Mouse (Mus musculus) kidney, postnatal 10 days (tissue): ENCODE data around the gene Fam114a2.
"Not testable (repeated sequence)": the region's sequence is repeated elsewhere in the genome, so short reads cannot be mapped to it uniquely, and the experiment has no call there.

ENCODE experiments used
- DNase-seq: peaks from one replicate; pipeline ENCODE4 v3.0.0; 2021; ENCODE audit warnings: mixed read lengths

The Fam114a2 gene

DNA sequence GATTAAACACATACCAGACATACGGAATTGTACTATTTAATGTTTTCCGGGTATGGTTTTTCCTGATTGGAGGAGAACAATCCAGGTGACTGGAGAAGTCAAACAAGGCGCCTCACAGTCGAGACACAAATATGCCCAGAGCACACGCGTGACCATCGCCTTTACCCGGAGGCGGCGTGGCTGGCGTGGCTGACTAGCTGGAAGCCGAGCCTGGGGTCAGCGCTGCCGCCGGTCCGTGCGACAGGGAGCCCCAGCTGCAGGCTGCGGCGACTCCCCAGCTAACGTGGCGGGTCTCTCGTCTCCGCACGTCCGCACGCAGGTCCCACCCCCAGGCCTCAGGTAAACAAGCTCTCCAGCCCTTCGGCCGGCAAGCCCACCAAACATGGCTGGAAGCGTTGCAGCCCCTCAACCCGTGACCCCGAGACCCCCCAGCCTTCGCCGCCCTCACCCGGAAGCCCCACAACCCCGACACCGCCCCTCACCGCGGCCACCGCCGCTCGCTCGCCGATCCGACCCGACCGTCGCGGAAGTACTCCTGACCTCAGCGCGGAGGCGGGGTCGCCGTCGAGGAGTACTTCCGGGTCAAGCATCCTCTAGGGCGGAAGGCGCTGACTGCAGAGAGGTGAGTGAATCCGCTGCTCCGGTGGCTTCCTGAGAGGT lies at the start of gene Fam114a2, which contains the start of gene Mfap3:
Gene Fam114a2, minus strand, starts transcription at position 527 of the 660 bp plus-strand sequence.
Gene Mfap3, plus strand, starts transcription at position 574 of the 660 bp plus-strand sequence.
- peak; percentile 97 for DNase-seq

GRCm38 (mm10) chr11:57566091-57567035 lies 47.9 kb upstream of the Fam114a2 start:
- no peak for DNase-seq

DNA sequence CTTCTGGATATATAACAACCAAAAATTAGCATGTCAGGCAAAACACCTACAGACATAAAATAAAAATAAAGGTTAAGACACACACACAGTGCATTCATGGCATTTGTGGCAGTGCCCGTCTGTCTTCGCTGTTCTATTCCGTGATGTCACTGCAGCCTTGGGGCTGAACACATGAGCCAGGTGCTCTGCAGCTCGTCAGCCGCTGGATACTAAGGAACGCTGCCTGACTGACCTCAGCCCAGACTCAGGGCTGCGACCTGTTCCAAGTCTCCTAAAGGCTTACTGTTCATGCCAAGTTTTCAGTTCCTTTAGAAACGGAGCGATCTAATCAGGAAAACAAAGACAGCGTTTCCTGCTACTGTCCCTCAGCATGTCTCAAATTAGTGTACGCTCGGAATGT lies 46.1 kb upstream of the Fam114a2 start:
- no peak for DNase-seq

DNA sequence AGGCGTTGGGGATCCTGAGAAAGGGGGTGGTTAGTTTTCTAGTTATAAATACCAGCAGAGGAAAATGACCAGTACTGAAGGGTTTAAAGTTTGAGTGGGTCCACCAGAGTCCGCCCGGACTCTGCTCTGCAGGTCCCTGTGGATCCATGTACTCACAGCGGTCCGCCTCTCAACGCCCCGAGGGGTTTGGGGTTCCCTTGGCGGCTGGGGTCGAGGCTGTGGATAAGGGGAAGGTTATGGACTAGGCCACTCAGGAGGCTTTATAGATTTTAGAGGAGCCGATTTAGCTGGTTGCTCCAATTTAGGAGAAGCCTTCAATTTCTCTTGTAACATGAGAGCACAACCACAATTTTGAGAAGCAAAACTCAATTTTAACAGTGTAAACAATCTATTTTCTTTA lies 39.5 kb upstream of the Fam114a2 start:
- DNase-seq = not testable (repeated sequence)

GRCm38 (mm10) chr11:57553015-57553780 lies 34.8 kb upstream of the Fam114a2 start:
- DNase-seq = no peak

- no peak for DNase-seq
These were observed 32.6 kb upstream of the Fam114a2 start for GRCm38 (mm10) chr11:57551016-57551415.

GRCm38 (mm10) chr11:57550230-57550629 lies 31.8 kb upstream of the Fam114a2 start:
- DNase-seq = peak; percentile 14

DNA sequence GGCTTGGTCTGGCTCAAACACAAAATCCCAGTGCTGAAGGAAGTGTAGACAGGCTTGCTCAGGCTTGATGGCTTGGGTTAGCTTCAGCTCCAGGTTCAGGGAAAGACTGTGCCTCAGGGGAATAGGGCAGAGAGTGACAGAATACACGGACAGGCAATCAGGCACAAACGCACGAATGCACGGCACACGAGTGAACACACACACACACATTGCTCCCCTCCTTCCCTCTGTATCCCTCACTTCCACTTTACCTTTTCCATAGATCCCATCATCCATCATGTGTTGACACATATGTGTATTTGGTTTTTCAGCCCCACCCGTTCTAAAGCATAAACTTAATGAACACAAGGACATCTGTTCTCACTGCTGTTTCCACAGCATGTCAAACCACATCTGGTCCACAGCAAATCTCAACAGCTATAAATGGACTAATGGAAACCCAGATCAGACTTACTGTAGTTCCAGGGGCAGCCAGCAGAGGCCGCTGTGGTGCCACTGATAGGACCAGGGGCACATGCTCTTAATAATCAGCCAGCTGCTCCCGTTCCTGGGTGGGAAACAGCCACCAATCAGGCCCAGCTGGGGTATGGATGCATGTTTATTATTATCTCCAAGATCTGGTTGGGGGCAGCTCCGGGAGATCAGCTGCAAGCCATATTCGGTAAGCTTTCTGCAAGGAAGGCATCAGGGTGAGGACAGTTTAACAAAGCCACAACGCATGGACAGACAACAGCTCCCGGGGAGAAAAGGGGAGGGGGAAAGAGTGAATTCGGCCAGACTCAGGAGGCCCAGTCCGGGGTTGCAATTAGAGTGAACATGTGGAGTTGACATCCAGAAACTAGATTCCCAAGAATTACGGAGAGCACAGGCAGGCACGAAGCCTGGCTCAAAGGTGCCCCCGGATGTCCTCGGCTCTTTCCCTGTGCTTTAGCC lies 30.5 kb upstream of the Fam114a2 start:
- DNase-seq = peak; percentile 91

GRCm38 (mm10) chr11:57540681-57541080 lies 22.3 kb upstream of the Fam114a2 start:
- no peak for DNase-seq

DNA sequence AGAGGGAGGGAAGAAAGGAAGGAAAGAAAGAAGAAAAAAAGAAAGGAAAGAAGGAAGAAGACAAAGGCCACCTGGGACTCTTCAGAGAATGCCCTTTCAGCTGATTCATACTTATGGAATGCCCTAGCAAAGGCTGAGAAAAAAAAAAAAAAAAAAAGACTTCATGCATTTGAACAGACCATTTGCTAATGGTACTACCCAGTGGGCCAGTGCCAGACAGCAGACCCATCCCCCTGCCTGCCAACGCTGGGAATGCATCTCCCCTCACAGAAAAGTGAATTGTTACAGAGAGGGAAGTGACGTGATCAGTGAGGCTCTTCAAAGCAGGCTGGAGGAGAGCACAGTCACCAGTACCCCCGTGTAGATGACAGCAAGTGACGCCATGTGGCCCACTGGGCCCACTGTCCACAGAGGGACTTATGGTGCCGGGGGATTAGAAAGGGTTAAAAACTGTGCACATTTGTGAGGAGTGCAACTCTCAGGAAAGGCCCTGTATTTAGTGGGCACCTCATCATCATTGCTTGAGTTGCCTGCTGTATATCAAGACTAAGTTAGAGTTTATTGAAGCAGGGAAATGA lies 21.5 kb upstream of the Fam114a2 start:
- DNase-seq = no peak

DNA sequence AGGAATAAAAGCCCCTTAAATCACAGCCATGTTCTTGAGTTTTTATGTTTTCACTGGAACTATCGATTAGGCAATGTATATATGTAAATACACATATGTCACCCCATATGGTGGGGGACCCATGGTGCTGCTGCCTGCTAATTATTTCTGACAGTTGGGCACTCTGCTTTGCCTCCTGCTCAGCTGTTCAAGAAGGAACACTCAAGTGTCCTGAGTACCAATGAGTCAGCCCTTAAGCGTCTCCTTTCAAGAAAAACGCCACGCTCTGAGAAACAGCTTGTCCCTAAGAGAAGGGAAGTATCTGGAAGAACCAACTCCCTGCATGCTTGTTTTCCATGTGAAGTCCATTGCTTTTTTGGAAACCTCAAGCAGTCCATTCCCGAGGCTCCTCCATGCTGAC lies 17.5 kb upstream of the Fam114a2 start:
- DNase-seq = no peak

DNA sequence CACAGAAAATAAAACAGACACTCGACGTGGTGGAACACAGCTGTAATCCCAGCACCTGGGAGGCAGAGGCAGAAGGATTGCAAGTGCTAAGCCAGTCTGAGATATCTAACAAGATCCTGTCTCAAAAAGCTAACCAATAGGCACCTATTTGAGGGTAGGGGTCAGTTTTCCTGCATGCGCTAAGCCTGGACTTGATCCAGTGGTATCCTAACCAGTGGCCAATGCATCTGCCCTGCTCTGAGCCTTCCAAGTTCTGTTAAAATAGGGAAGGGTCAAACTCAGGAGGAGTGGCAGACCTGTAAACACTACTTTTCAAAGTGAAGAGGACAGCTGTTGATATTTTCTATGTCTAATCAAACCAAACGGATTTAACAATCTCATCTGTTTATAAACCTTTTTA lies 13.9 kb upstream of the Fam114a2 start:
- no peak for DNase-seq

GRCm38 (mm10) chr11:57531300-57531950 lies 13.0 kb upstream of the Fam114a2 start:
- peak; percentile 44 for DNase-seq

DNA sequence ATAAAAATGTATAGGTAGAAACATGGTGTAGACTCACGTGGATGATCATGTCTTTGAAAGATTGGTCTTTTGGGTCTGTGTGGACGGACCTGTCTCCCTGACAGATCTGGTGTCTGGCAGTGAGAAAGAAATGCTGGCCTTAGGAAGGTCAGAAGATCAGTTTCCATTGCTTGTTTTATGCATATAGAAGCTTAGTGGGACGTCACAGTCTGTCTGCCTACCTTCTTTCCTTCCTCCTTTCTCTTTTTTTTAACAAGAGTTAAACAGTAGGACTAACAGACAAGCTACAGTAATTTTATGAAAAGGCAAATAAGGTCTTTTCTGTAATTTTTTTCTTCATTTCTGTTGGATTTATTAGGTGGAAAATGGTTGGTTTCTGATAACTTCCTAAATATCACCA lies 10.7 kb upstream of the Fam114a2 start:
- no peak for DNase-seq

- DNase-seq = no peak
These were observed 9.1 kb upstream of the Fam114a2 start for GRCm38 (mm10) chr11:57527506-57527905.

DNA sequence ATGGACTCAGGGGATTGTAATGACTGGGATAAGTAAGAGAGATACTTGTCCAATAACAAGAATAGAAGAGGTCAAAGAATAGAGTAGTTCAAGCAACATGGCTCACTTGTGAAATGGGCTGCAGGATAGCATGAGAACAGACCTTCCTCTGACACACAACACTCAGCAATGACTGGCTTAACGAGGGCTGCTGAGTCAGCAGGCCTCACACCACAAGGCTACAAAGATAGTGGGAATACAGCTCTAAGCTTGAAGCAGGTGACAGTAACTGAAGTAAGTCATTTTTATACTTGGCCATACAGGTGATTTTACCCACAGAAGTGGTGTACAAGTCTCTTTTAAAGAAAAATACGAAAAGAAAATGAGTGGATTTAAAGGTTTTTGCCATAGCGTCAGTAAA lies 7.5 kb upstream of the Fam114a2 start:
- no peak for DNase-seq

- peak; percentile 18 for DNase-seq
These were observed 6.2 kb upstream of the Fam114a2 start for GRCm38 (mm10) chr11:57524597-57524996.

GRCm38 (mm10) chr11:57523418-57523817 lies 5.0 kb upstream of the Fam114a2 start:
- no peak for DNase-seq

GRCm38 (mm10) chr11:57522046-57522445 lies 3.6 kb upstream of the Fam114a2 start:
- no peak for DNase-seq

DNA sequence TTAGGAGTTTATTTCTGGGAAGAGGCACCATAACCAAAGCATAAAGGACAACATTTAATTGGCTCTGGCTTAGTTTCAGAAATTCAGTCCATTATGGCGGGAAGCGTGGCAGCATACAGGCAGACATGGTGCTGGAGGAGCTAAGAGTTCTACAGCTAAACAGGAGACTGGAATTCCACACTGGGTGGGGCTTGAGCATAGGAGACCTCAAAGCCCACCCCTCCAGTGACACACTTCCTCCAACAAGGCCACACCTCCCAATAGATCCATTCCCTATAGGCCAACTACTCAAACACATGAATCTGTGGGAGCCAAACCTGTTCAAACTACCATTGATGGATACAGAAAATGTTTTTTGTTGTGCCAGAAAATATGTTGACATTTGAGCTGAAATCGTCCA lies 2.8 kb upstream of the Fam114a2 start:
- no peak for DNase-seq

- no peak for DNase-seq
These were observed 887 bp upstream of the Fam114a2 start for GRCm38 (mm10) chr11:57519304-57519703.
